Mouse (Mus musculus) left cerebral cortex, postnatal 4 days (tissue): ENCODE measurements around the gene 9530053A07Rik. TPM values are rescaled to one million over a fixed set of nuclear protein-coding genes. Genes with fewer than 3 reads are reported as not detected.
A peak's percentile ranks its signal among the peaks of the same experiment; 100 is the strongest.

ENCODE experiments used
- DNase-seq: peaks from one replicate; pipeline ENCODE4 v3.0.0-alpha.2; 2022
- intact Hi-C: fragments of 180-260 bp; cut with DNase I; formaldehyde crosslinking; loops from one replicate; pipeline ENCODE4 v1.15.1; 2025
- total RNA-seq, 2 experiments: library from RNA; stranded (reverse); gene quantifications; 2 replicates each; pipeline ENCODE4 v1.2.3; 2021

9530053A07Rik gene
- total RNA-seq, 2 experiments from 2014 or later: not detected

GRCm38 (mm10) chr7:28169489-28170422 lies 40.5 kb downstream of the 9530053A07Rik start, which contains the start of gene Fbl:
Fbl (plus strand) TSS chr7:28169710.
- DNase-seq: peak; percentile 92
- intact Hi-C loops: loop anchor here (5.0 kb wide), 1 partner anchor 117 kb away; the partner anchor contains the start of gene Psmc4

GRCm38 (mm10) chr7:28175358-28175757 lies 46.1 kb downstream of the 9530053A07Rik start:
- no peak for DNase-seq
- intact Hi-C loops: no loop called here

GRCm38 (mm10) chr7:28179228-28179627 lies 50.0 kb downstream of the 9530053A07Rik start, which contains the start of gene Dyrk1b:
Dyrk1b (plus strand) TSS chr7:28179469.
- intact Hi-C loops: no loop called here
- DNase-seq: peak; percentile 99

- intact Hi-C loops: loop anchor here (10.0 kb wide), 1 partner anchor 125 kb away; the partner anchor contains the start of gene Dll3
- DNase-seq: peak; percentile 96
Measured at GRCm38 (mm10) chr7:28179741-28180377, 50.6 kb downstream of the 9530053A07Rik start.

- intact Hi-C loops: loop anchor here (10.0 kb wide), 1 partner anchor 124 kb away; the partner anchor contains the start of gene Dll3
- no peak for DNase-seq
Measured at GRCm38 (mm10) chr7:28180890-28181289, 51.6 kb downstream of the 9530053A07Rik start.

- intact Hi-C loops: loop anchor here (10.0 kb wide), 1 partner anchor 123 kb away; the partner anchor contains the start of gene Dll3
- no peak for DNase-seq
Measured at GRCm38 (mm10) chr7:28181376-28181775, 52.1 kb downstream of the 9530053A07Rik start.

GRCm38 (mm10) chr7:28182320-28182719 lies 53.1 kb downstream of the 9530053A07Rik start:
- DNase-seq: peak; percentile 4
- intact Hi-C loops: loop anchor here (10.0 kb wide), 1 partner anchor 122 kb away; the partner anchor contains the start of gene Dll3

- DNase-seq: no peak
Measured at GRCm38 (mm10) chr7:28185884-28186283, 56.6 kb downstream of the 9530053A07Rik start.

GRCm38 (mm10) chr7:28186631-28187030 lies 57.4 kb downstream of the 9530053A07Rik start:
- peak; percentile 13 for DNase-seq
- intact Hi-C loops: loop anchor here (10.0 kb wide), 1 partner anchor 118 kb away; the partner anchor contains the start of gene Dll3

More at GRCm38 (mm10) chr7:28185884-28186283, 56.6 kb downstream of the 9530053A07Rik start:
- intact Hi-C loops: loop anchor here (10.0 kb wide), 1 partner anchor 119 kb away; the partner anchor contains the start of gene Dll3

- no peak for DNase-seq
- intact Hi-C loops: no loop called here
Measured at GRCm38 (mm10) chr7:28191489-28191888, 62.2 kb downstream of the 9530053A07Rik start.

GRCm38 (mm10) chr7:28191903-28192302 lies 62.6 kb downstream of the 9530053A07Rik start:
- intact Hi-C loops: no loop called here
- no peak for DNase-seq

GRCm38 (mm10) chr7:28195414-28196098 lies 66.3 kb downstream of the 9530053A07Rik start:
- no peak for DNase-seq
- intact Hi-C loops: no loop called here

- intact Hi-C loops: no loop called here
- DNase-seq: no peak
Measured at GRCm38 (mm10) chr7:28196528-28196927, 67.3 kb downstream of the 9530053A07Rik start.

- no peak for DNase-seq
- intact Hi-C loops: no loop called here
Measured at GRCm38 (mm10) chr7:28199054-28199453, 69.8 kb downstream of the 9530053A07Rik start.

GRCm38 (mm10) chr7:28203207-28204108 lies 74.2 kb downstream of the 9530053A07Rik start:
- no peak for DNase-seq
- intact Hi-C loops: no loop called here

- intact Hi-C loops: no loop called here
- peak; percentile 33 for DNase-seq
Measured at GRCm38 (mm10) chr7:28206044-28206600, 76.9 kb downstream of the 9530053A07Rik start.

- no peak for DNase-seq
- intact Hi-C loops: no loop called here
Measured at GRCm38 (mm10) chr7:28208396-28208987, 79.2 kb downstream of the 9530053A07Rik start.

- intact Hi-C loops: no loop called here
Measured at GRCm38 (mm10) chr7:28208988-28209508, 79.8 kb downstream of the 9530053A07Rik start.

More at GRCm38 (mm10) chr7:28208988-28209508, 79.8 kb downstream of the 9530053A07Rik start:
- DNase-seq: peak; percentile 37
